Mouse (Mus musculus): ENCODE data around the gene D17Wsu92e. TPM values are rescaled to one million over a fixed set of nuclear protein-coding genes. Genes with fewer than 3 reads are reported as not detected.

D17Wsu92e gene
- polyA plus RNA-seq, 1 experiment from 2014 or later: 10.0 TPM

DNA sequence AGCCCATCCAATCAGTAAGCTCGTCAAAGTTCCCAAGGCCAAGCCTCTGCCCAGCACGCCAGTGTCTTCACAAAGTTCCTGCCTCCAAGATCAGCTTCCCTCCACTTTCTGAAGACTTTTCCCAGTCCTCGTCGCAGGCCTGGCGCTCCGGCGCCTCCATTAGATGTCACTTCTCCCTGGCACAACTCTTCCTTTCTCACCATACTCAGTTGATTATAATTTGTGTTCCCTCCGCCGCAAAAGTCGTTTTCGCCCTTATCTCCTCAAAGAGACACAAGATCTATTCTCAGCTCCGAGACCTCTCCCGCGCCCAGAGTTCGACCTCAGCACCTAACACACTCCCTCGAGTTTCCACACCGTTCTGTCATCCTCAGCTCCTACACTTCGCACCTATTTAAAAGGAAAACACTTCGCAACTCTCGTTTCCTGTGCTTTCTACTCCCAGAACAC, 902 bp downstream of the D17Wsu92e start:
- peaks cover 31% of the 10 kb centered on the region for H3K4me1 ChIP-seq (replicated peaks)
- no peaks in the 10 kb centered on the region for H3K27me3 ChIP-seq
- H3K9me3 ChIP-seq: no peaks in the 10 kb centered on the region
- no peak for ATAC-seq (ENCODE audit: low FRiP score, low read depth)
- H3K27ac ChIP-seq (replicated peaks): peak overlapping the region; percentile 88
- H3K4me3 ChIP-seq: peak overlapping the region; percentile 58
- H3K4me2 ChIP-seq: peak overlapping the region; percentile 92
- 2% methylated on average over 20 of the region's 20 CpGs for WGBS
- peak overlapping the region; percentile 67 for H3K9ac ChIP-seq
- no peaks in the 10 kb centered on the region for H3K36me3 ChIP-seq

DNA sequence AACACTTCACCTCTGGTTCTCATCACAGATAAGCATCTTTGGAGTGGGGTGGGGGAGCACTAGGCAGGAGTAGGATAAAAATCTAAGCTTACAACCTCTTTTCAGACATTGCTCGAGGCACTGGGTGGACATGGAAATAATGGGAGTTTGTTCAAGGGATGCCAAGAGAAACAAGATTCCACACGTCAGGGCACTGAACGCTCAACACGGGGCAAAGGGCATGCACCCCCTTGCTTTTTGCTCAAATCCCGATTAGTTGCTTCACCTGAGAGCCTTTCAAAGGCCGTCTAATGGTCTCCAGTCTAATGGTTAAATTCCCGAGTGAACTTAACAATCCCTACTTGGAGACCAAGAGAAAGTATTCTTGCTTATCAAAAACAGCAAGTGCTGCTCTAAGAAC, 1.4 kb downstream of the D17Wsu92e start:
- Histone ChIP-seq H3K36me3 (no peaks in the 10 kb centered on the region), H3K4me3 (peak overlapping the region; percentile 58), H3K9ac (peak overlapping the region; percentile 67), H3K4me2 (peak overlapping the region; percentile 92), H3K4me1 (replicated peaks) (peaks cover 31% of the 10 kb centered on the region), H3K27ac (replicated peaks) (no peak overlapping the region), H3K9me3 (no peaks in the 10 kb centered on the region), H3K27me3 (no peaks in the 10 kb centered on the region)
- ATAC-seq (ENCODE audit: low FRiP score, low read depth): no peak
- 37% methylated on average over 7 of the region's 7 CpGs for WGBS

- Histone ChIP-seq H3K27ac (replicated peaks) (no peak overlapping the region), H3K4me1 (replicated peaks) (peaks cover 23% of the 10 kb centered on the region), H3K36me3 (no peaks in the 10 kb centered on the region), H3K27me3 (no peaks in the 10 kb centered on the region), H3K9ac (no peak overlapping the region), H3K9me3 (no peaks in the 10 kb centered on the region), H3K4me3 (no peak overlapping the region), H3K4me2 (no peak overlapping the region)
- ATAC-seq (ENCODE audit: low FRiP score, low read depth): no peak
Measured at GRCm38 (mm10) chr17:27814606-27815005, 5.8 kb downstream of the D17Wsu92e start.

- 81% methylated on average over 3 of the region's 3 CpGs for WGBS
- no peak overlapping the region for H3K9ac ChIP-seq
- no peak overlapping the region for H3K4me3 ChIP-seq
- H3K4me1 ChIP-seq (replicated peaks): no peaks in the 10 kb centered on the region
- no peak overlapping the region for H3K4me2 ChIP-seq
- H3K27me3 ChIP-seq: no peaks in the 10 kb centered on the region
- no peaks in the 10 kb centered on the region for H3K9me3 ChIP-seq
- no peak overlapping the region for H3K27ac ChIP-seq (replicated peaks)
- H3K36me3 ChIP-seq: no peaks in the 10 kb centered on the region
- no peak for ATAC-seq (ENCODE audit: low FRiP score, low read depth)
Measured at GRCm38 (mm10) chr17:27811980-27812379, 8.5 kb downstream of the D17Wsu92e start.

GRCm38 (mm10) chr17:27810569-27811331, 9.7 kb downstream of the D17Wsu92e start:
- no peaks in the 10 kb centered on the region for H3K36me3 ChIP-seq
- no peak for ATAC-seq (ENCODE audit: low FRiP score, low read depth)

DNA sequence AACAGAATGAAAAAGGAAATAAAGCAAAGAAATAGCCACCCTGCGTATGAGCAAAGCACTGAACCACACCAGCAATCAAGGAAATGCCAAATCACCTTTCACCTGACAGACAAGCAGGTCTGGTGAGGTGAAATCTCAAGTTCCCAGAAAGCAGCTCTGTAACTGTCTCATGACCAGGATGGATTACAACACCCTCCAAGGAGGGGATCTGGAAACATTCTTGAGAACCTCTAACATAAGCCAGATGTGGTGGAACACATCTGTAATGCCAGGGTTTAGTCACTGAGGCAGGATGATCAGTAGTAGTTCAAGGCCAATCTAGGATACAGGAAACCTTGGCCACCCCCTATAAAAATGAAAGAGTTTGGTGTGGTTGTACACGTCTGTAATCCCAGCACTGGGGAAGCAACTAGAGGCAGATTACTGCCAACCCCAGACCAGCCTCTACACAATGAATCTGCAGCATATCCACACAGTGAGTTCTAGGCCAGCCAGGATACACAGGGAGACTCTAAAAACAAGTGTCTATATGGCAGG, 12.8 kb downstream of the D17Wsu92e start:
- no peak for ATAC-seq (ENCODE audit: low FRiP score, low read depth)
- Histone ChIP-seq H3K36me3 (no peaks in the 10 kb centered on the region), H3K4me1 (replicated peaks) (no peaks in the 10 kb centered on the region), H3K4me2 (no peak overlapping the region), H3K4me3 (no peak overlapping the region), H3K27ac (replicated peaks) (no peak overlapping the region), H3K27me3 (no peaks in the 10 kb centered on the region), H3K9ac (no peak overlapping the region), H3K9me3 (no peaks in the 10 kb centered on the region)
- 83% methylated on average over 2 of the region's 2 CpGs for WGBS

More at GRCm38 (mm10) chr17:27810569-27811331, 9.7 kb downstream of the D17Wsu92e start:
- H3K4me1 ChIP-seq (replicated peaks): no peaks in the 10 kb centered on the region
- H3K27me3 ChIP-seq: no peaks in the 10 kb centered on the region
- WGBS: 90% methylated on average over 16 of the region's 16 CpGs
- H3K27ac ChIP-seq (replicated peaks): no peak overlapping the region
- no peak overlapping the region for H3K4me2 ChIP-seq
- no peak overlapping the region for H3K4me3 ChIP-seq
- H3K9me3 ChIP-seq: no peaks in the 10 kb centered on the region
- no peak overlapping the region for H3K9ac ChIP-seq

DNA sequence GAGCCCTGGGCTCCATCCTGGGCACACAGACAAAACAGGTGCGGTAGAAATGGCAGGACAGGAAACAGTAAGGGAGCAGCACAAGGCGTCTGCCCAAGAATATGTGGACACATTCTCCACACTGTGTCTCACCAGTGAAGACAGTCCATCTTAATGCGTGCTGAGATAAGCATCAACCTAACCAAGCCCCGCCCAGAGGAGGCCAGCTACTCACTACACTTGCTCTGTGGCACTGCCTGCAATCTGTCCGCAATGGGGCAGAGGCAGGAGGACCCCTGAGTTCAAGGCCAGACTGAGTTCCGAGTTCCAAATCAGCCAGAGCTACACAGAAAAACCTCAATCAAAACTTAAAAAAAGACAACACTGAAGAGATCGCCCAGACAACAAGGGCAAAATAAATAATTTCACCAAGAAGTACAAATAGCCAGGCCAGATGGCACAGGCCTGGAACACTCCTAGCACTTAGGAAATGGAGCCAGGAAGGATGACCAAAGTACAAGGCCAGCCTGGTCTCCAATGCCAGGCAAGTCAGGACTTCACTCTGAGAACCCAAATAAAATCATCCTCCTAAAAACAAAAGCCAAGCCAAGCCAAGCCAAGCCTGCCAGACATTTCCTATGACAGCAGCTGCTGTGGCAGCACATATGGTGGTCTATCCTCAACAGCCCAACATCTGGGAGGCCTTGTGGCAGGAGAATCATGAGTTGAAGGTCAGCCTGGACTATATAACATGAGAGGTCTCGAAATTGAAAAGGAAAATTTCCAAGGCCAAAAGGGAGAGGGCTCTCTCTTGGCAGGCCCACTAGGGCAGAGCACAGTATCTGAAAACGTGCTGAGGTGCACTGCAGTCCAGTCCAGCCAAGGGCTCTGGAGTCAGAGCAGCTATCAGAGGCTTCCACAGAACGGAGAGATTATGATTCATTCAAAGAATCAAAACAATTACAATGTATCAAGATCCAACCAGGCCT, 15.4 kb downstream of the D17Wsu92e start:
- no peak for ATAC-seq (ENCODE audit: low FRiP score, low read depth)
- no peaks in the 10 kb centered on the region for H3K36me3 ChIP-seq
- 89% methylated on average over 10 of the region's 10 CpGs for WGBS

DNA sequence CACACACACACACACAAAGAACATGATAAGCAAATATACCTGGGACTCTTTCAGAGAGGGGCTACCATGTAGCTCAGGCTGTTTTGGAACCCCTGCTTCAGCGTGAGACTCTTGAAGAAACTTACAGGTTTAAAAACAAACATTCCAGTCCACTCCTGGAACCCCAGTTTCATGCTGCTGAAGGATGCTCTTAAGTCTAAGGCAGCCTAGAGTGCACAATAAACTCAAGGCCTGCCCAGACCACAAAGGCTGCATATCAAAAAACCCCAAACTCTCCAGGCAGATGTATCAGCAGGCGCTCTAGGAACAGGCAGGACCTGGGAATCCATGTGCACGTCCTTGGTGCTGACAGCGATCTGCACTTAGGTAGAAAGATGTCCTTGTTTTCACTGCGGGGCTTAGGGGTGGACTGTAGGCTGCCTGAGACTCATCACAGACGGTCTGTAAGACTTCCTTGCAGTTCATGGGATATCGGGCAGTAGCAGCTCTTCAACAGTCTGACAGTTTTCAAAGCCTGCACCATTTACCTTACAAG, 16.2 kb downstream of the D17Wsu92e start:
- Histone ChIP-seq H3K4me3 (no peak overlapping the region), H3K9me3 (no peaks in the 10 kb centered on the region), H3K9ac (no peak overlapping the region), H3K4me1 (replicated peaks) (peaks cover 8% of the 10 kb centered on the region; the same call in 1 of the 2 replicates), H3K4me2 (no peak overlapping the region), H3K27ac (replicated peaks) (no peak overlapping the region), H3K27me3 (no peaks in the 10 kb centered on the region), H3K36me3 (no peaks in the 10 kb centered on the region)
- no peak for ATAC-seq (ENCODE audit: low FRiP score, low read depth)
- 90% methylated on average over 7 of the region's 7 CpGs for WGBS

More for the DNA sequence above, 15.4 kb downstream of the D17Wsu92e start:
- no peak overlapping the region for H3K9ac ChIP-seq
- no peak overlapping the region for H3K27ac ChIP-seq (replicated peaks)
- peaks cover 2% of the 10 kb centered on the region; the same call in 1 of the 2 replicates for H3K4me1 ChIP-seq (replicated peaks)
- no peaks in the 10 kb centered on the region for H3K27me3 ChIP-seq
- no peak overlapping the region for H3K4me2 ChIP-seq
- no peak overlapping the region for H3K4me3 ChIP-seq
- no peaks in the 10 kb centered on the region for H3K9me3 ChIP-seq

DNA sequence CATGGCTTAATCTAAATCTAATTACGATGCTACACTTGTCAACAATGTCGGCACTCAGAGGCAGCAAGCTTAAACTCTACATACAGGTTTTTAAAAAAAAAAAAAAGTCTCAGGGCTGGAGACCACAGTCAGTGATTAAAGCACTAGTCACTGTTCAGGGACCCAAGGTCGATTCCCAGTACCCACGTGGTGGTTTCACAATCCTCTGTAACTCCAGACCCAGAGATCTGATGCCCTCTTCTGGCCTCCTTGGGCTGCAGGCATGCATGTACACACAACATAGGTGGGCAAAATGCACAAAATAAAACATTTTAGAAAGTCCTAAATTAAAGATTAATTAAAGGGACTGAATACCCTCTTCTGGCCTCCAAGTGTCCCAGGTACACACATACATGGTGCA, 16.7 kb downstream of the D17Wsu92e start:
- H3K4me1 ChIP-seq (replicated peaks): peaks cover 8% of the 10 kb centered on the region; the same call in 1 of the 2 replicates
- H3K27me3 ChIP-seq: no peaks in the 10 kb centered on the region
- H3K4me2 ChIP-seq: no peak overlapping the region
- WGBS: 77% methylated on average over 4 of the region's 4 CpGs
- no peak overlapping the region for H3K4me3 ChIP-seq
- H3K9me3 ChIP-seq: no peaks in the 10 kb centered on the region
- no peak overlapping the region for H3K27ac ChIP-seq (replicated peaks)
- ATAC-seq (ENCODE audit: low FRiP score, low read depth): no peak
- H3K36me3 ChIP-seq: no peaks in the 10 kb centered on the region
- H3K9ac ChIP-seq: no peak overlapping the region

DNA sequence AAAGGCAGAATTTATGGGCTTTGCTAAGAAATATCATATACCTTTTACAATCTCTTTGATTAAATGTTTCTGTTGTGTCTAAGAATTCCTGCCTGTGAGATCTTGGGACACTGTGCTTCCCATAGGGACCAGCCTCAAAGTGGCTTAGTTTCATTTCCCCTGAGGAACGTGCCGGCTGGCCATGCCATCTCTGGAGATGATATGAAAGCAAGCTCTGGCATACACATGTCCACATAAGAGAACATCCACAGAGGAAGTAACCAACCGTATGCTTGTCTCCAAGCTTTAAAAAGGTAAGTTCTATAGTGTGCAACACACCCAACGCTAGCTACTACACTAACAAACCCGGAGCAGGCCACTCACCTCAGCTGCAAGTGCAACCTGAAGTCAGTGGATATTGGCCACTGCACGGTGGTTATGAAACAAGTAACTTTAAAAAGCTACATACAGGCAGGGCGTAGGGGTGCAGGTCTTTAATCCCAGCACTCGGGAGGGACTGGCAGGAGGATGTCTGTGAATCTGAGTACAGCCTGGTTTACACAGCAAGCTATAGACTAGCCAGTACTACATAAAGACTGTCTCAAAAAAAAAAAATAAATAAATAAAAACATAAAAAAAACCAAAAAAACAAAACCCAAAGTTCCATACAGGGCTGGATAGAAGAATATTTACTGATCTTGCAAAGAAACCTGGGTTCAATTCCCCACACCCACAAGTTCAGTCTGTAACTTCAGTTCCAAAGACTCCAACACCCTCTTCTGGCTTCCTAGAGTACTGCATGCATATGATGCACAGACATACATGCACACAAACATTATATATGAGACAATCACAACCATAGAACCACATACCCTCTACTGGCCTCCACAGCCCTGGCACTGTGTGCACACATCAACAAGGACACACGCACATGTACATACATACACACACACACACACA, 19.5 kb downstream of the D17Wsu92e start:
- Histone ChIP-seq H3K4me3 (no peak overlapping the region), H3K4me2 (no peak overlapping the region), H3K4me1 (replicated peaks) (peaks cover 31% of the 10 kb centered on the region), H3K9ac (no peak overlapping the region), H3K36me3 (no peaks in the 10 kb centered on the region), H3K9me3 (no peaks in the 10 kb centered on the region), H3K27ac (replicated peaks) (no peak overlapping the region), H3K27me3 (no peaks in the 10 kb centered on the region)
- WGBS: 84% methylated on average over 9 of the region's 9 CpGs
- no peak for ATAC-seq (ENCODE audit: low FRiP score, low read depth)
